Mouse (Mus musculus) mesoderm, embryonic 11.5 days (tissue): ENCODE measurements at regions not wholly inside any gene's neighbourhood (a gene's known extent, or its start where the extent isn't known, plus 50 kb on each side); places are given as distances from the start of the nearest gene placed in this dataset.
A peak's percentile ranks its signal among the peaks of the same experiment; 100 is the strongest.
"Not testable (repeated sequence)": the region's sequence is repeated elsewhere in the genome, so short reads cannot be mapped to it uniquely, and the experiment has no call there.

ENCODE experiments used
- DNase-seq: peaks from one replicate; pipeline ENCODE4 v3.0.0-alpha.2; 2012; ENCODE audit warnings: low read depth, low spot score

GRCm38 (mm10) chr19:59516957-59517356 lies 58.8 kb downstream of the Emx2 start:
- no peak for DNase-seq

DNA sequence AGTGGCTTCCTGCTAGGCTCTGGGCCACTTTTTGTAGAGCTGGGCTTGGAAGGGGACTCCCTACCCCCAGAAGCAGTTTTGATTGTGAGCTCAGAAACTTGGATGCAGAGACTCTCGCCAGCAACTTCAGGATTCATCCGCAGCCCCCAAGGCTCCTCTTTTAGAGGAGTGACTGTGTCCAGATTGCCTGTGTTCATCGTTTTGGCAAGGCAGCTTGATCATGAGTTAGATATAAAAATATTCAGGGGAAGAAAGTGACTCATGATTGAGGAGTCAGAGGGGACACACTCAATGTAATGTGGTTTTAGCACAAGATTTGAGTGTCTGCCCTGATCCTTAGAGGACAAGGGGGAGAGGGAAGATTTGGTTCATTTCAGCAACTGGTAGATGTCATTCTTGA lies 61.0 kb downstream of the Emx2 start:
- no peak for DNase-seq

GRCm38 (mm10) chr19:59522176-59522575 lies 64.0 kb downstream of the Emx2 start:
- DNase-seq = no peak

DNA sequence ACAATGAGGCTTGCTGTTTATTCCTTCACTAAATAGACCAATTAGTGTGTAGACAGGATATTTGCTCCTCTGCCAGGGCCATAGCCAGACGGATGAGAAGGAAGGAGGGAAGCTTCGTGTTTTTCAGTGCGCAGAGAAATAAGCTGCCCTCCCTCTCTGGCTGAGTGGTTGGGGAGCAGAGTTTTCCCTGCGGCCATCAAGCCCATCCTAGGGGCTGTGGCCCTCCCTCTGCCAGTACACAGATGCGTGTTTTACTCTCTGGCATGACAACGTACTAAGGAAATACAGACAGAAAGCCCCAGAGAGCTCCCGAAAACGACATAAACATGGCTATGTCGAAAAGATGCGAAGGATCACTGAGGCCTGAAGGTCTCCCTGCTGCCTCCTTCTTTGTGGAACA lies 65.2 kb downstream of the Emx2 start:
- no peak for DNase-seq

GRCm38 (mm10) chr19:59564101-59564500 lies 105.9 kb downstream of the Emx2 start:
- no peak for DNase-seq

DNA sequence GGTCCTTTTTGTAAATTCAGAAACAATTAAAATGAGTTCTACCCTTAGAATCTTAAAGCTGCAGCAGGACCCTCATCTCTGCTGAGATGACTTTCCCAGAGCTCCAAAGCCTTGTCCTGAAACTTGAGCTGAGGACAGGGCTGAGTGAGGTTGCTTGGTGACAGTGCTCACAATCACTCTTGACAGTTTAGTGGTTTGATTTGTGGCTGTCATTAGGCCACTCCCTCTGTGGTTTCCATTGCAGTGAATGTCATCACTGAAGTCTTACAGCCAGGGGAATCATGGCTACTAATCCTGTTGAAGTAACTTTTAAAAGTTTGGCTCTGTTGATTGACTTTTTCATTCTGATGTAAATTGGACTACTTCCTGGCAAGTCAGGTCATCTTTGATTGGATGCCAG lies 110.7 kb downstream of the Emx2 start:
- DNase-seq = no peak

GRCm38 (mm10) chr19:59569590-59569989 lies 111.4 kb downstream of the Emx2 start:
- DNase-seq = not testable (repeated sequence)

DNA sequence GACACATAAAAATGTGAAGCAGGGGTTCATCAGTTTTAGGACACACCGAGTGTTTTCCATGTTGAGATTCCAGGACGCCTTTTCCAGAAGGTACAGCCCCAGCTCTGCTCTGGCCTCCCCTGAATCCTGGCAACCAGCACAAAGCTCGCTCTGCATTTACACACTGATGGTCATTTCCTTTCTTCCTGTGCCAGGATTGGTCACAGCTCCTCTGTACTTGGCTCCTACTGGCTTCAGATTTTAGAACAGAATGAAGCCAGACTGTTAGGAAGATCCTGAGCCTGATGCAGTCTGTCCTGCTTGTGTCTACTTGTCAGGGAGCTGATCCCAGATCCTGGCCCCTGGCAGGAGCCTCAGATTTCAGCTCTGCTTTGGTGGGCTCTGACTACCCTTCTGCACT lies 116.2 kb downstream of the Emx2 start:
- DNase-seq = no peak

- DNase-seq = no peak
These were observed 119.7 kb downstream of the Emx2 start for GRCm38 (mm10) chr19:59577886-59578285.

GRCm38 (mm10) chr19:59579676-59580075 lies 121.5 kb downstream of the Emx2 start:
- no peak for DNase-seq

DNA sequence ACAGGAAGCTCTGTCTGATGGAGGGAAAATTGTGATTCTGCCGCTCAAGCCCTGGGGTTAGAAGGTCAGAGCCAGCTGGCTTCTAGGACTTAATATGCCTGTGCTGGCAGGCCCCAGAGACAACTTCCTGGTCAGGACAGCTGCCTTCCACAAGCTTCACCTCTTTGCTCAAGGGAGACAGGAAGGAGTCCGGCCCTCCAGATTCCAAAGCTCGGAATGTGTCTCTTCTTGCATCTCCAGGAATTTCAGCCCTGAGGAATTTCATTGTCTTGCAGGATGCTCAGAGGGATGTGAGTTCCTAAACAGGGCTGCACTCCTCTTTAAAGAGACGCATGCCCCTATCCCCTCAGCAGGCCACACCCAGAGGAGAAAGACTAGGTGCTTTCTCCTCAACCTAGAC lies 127.7 kb downstream of the Emx2 start:
- peak; percentile 57 for DNase-seq

GRCm38 (mm10) chr19:59587303-59587702 lies 129.1 kb downstream of the Emx2 start:
- DNase-seq = peak; percentile 28

- DNase-seq = peak; percentile 57
These were observed 129.9 kb downstream of the Emx2 start for GRCm38 (mm10) chr19:59588068-59588522.

DNA sequence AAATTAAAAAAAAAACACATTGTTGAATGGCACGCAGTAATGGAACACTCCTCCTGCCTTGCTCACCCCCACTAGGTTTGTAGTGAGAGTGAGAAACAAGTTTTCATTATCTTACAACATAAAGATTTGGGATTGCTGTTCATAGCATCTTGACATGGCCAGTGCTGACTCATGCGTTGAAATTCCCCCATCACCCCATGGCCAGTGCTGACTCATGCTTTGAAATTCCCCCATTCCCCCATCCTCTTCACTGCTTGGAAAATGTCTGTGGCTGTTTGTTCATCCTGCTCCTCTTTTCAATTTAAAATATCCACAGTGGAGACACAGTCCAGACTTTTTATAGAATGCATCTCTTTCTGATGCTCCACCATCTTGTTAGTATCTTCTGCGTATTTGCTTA lies 131.8 kb downstream of the Emx2 start:
- DNase-seq = no peak

DNA sequence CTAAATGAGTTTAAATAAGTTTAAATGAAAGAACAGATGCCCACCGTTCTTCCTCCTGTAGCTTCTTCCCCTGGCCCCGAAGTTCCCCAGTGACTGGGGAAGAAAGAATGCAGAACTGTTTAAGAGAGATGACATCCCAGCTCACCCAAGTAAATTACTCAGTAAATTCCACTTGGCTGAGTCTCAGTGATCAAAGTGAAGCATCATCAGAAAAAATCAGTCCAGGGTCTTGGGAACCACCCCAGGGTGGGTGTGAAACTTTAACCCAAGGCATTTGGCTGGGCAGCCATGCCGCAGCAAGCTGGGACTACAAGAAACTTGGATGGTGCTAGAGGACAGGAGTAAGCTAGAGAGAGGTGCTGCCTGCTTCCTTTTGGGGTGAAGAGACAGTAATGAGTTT lies 133.9 kb downstream of the Emx2 start:
- no peak for DNase-seq

DNA sequence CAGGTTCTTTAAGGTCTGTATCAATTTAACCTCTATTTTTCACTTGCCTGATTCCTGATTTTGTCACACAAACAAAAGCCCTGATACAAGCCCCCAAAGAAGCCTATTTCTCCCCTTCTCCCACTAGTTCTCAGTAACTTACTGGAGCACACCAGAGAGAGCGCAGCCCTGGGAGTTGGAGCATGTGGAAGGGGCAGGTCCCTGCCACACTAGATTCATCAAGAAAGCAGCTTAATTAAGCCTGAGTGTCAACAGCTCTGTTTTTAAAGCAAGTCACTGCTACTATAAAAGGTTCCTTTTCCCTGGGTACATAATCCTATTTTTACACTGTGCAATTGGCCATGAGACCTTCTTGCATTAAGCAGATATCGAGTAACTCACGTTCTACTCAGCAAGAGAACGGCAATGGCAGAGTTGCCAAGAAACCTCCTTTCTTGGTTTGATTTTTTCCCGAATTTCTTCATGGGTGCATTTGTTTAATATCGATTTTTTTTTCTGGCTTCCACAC lies 166.2 kb downstream of the Emx2 start:
- DNase-seq = no peak

- DNase-seq = no peak
These were observed 169.5 kb downstream of the Emx2 start for GRCm38 (mm10) chr19:59627681-59628080.

GRCm38 (mm10) chr19:59628296-59629160 lies 170.4 kb downstream of the Emx2 start:
- DNase-seq = no peak

DNA sequence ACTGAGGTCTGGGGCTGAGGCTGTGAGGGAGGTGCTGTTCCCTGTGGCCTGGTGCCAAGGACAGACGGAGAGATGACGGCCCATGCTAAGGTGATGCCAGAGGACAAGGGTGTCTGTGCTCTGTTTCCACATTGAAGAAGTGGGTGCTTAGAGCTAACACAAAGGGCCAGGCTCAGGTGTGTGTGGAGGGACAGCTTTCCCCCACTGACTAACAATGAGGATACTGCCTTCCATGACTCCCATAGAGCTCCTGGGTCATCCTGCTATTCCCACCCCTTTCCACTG lies 170.9 kb downstream of the Emx2 start:
- no peak for DNase-seq

- no peak for DNase-seq
These were observed 171.9 kb downstream of the Emx2 start for GRCm38 (mm10) chr19:59630095-59630494.

- no peak for DNase-seq
These were observed 172.5 kb downstream of the Emx2 start for GRCm38 (mm10) chr19:59630706-59631105.

DNA sequence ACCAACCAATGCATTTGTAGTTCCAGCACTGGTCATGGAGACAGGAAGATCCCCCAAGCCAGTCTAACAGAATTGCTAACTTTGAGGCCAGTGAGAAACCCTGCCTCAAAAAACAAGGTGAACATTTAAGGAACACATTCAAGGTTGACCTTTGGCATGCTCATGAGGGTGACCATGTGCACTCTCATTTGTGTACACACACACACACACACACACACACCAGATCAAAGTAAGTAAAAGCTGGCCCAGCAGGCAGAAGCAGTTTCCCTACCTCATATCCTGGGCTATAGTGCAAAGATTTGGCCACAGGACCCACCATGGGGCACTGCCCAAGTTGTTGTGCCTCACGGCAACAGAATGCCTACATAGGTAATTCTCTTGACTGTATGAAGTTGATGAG lies 173.4 kb downstream of the Emx2 start:
- DNase-seq = no peak

- peak; percentile 57 for DNase-seq
These were observed 178.1 kb downstream of the Emx2 start for GRCm38 (mm10) chr19:59636271-59636670.

- no peak for DNase-seq
These were observed 184.4 kb downstream of the Emx2 start for GRCm38 (mm10) chr19:59642606-59643005.
